Mouse (Mus musculus): Measurements from ENCODE around the gene Rassf7.

DNA sequence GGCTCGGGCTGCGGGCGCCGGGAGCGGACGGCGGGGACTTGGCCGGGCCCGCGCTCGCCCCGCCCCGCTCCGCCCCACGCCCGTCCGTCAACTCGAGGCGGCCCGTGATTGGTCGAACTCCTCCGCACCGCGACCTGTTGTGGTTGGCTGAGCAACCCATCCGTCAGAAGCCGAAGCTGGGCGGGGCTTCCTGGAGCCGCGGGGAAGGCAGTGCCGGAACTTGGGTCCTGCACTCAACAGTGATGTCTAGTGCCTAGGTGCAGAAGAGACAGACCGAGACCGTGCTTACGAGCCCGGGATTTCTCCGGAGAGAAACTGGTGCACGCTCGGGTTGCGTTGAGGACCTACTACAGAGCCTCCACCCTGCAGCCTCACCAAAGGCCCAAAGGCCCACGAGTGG lies 21.7 kb upstream of the Rassf7 start, which contains the start of the genes Hras and Lrrc56:
- TF ChIP-seq CTCF (IDR thresholded peaks at IDR 0.05; ENCODE audit: control insufficient read depth, insufficient read depth, low read length) (no peak), POLR2A (IDR thresholded peaks at IDR 0.05; ENCODE audit: borderline replicate concordance, control insufficient read depth, low read depth, low read length) (peak; percentile 82)

All from bone marrow, adult 2 months (tissue).